Mouse (Mus musculus): Measurements from ENCODE around the gene Lrsam1. TPM values are rescaled to one million over a fixed set of nuclear protein-coding genes. Genes with fewer than 3 reads are reported as not detected.

Lrsam1 gene
- polyA plus RNA-seq, 1 experiment from 2014 or later, result 13.6 TPM

GRCm38 (mm10) chr2:32974216-32974615 lies 12.8 kb upstream of the Lrsam1 start:
- WGBS, result 84% methylated on average over 8 of the region's 8 CpGs
- ATAC-seq, result no peak

DNA sequence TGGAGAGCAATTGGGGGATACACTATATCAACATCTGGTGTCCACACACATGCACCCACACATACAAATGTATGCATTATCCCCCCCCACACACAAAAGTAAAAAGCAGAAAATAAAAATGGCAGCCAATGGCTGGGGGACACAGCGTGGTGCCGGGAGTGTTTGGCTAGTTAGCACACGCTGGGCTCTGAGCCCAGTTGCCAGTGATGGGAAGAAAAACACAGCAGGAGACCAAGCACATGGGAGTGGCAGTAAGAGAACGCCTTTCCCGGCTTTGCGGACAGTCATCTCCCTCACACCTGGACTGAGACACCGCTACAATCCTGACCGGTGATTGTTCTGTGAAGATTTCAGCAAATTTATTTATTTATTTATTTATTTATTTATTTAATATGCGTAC lies 9.8 kb upstream of the Lrsam1 start:
- Histone ChIP-seq H3K4me2 (ENCODE audit: low read length) (no peak overlapping the region), H3K4me1 (ENCODE audit: control insufficient read depth, insufficient read depth, low read length) (peaks cover 4% of the 10 kb centered on the region; the same call in 1 of the 2 replicates), H3K27ac (ENCODE audit: low read depth, low read length) (0 out of 2 replicates have a peak overlapping the region, but pooled peaks have one; percentile 9), H3K9ac (ENCODE audit: low read length) (no peak overlapping the region), H3K4me3 (ENCODE audit: low read depth, low read length) (no peak overlapping the region), H3K36me3 (ENCODE audit: control insufficient read depth, insufficient read depth, low read length) (peaks cover 29% of the 10 kb centered on the region), H3K9me3 (replicated peaks; ENCODE audit: control insufficient read depth, low read length) (no peaks in the 10 kb centered on the region), H3K27me3 (replicated peaks; ENCODE audit: control insufficient read depth, insufficient read depth, low read length) (no peaks in the 10 kb centered on the region)
- no peak for ATAC-seq
- WGBS, result 22% methylated on average over 9 of the region's 9 CpGs
- DNase-seq (ENCODE audit: low spot score), result peak; percentile 82

More at GRCm38 (mm10) chr2:32974216-32974615, 12.8 kb upstream of the Lrsam1 start:
- Histone ChIP-seq H3K27ac (ENCODE audit: low read depth, low read length) (no peak overlapping the region), H3K9me3 (replicated peaks; ENCODE audit: control insufficient read depth, low read length) (no peaks in the 10 kb centered on the region), H3K4me1 (ENCODE audit: control insufficient read depth, insufficient read depth, low read length) (no peaks in the 10 kb centered on the region), H3K9ac (ENCODE audit: low read length) (no peak overlapping the region), H3K4me3 (ENCODE audit: low read depth, low read length) (no peak overlapping the region), H3K36me3 (ENCODE audit: control insufficient read depth, insufficient read depth, low read length) (peaks cover 32% of the 10 kb centered on the region), H3K4me2 (ENCODE audit: low read length) (no peak overlapping the region), H3K27me3 (replicated peaks; ENCODE audit: control insufficient read depth, insufficient read depth, low read length) (no peaks in the 10 kb centered on the region)
- no peak for DNase-seq (ENCODE audit: low spot score)

DNA sequence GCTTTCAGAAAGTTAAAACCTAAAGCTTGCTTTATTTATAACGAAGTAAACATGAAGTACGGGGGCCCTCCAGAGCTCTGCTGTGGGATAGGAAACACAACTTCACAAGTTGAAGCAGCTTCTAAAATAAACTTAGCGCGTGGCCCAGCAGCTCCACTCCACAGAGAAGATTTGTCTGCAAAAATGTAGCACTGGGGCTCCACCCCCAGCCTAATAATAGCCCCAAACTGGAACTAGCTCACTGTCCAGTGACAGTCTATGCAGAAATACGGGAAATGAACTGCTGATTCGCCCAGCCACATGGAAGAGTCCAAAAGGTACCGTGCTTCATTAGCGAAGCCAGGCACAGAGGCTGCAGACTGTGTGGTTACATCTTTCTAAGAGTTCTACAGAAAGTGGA lies 7.9 kb upstream of the Lrsam1 start:
- no peak overlapping the region for H3K9ac ChIP-seq (ENCODE audit: low read length)
- H3K4me2 ChIP-seq (ENCODE audit: low read length), result no peak overlapping the region
- DNase-seq (ENCODE audit: low spot score) (no peak), ATAC-seq (no peak)
- no peak overlapping the region for H3K27ac ChIP-seq (ENCODE audit: low read depth, low read length)
- no peaks in the 10 kb centered on the region for H3K27me3 ChIP-seq (replicated peaks; ENCODE audit: control insufficient read depth, insufficient read depth, low read length)
- 88% methylated on average over 8 of the region's 8 CpGs for WGBS
- no peaks in the 10 kb centered on the region for H3K9me3 ChIP-seq (replicated peaks; ENCODE audit: control insufficient read depth, low read length)
- H3K36me3 ChIP-seq (ENCODE audit: control insufficient read depth, insufficient read depth, low read length), result peaks cover 27% of the 10 kb centered on the region
- no peak overlapping the region for H3K4me3 ChIP-seq (ENCODE audit: low read depth, low read length)
- H3K4me1 ChIP-seq (ENCODE audit: control insufficient read depth, insufficient read depth, low read length), result peaks cover 6% of the 10 kb centered on the region; the same call in 1 of the 2 replicates

- H3K27me3 ChIP-seq (replicated peaks; ENCODE audit: control insufficient read depth, insufficient read depth, low read length), result no peaks in the 10 kb centered on the region
- no peak overlapping the region for H3K27ac ChIP-seq (ENCODE audit: low read depth, low read length)
- WGBS, result 85% methylated on average over 9 of the region's 9 CpGs
- ATAC-seq, result no peak
- H3K9me3 ChIP-seq (replicated peaks; ENCODE audit: control insufficient read depth, low read length), result no peaks in the 10 kb centered on the region
- peak overlapping the region; percentile 86 for H3K4me2 ChIP-seq (ENCODE audit: low read length)
- H3K9ac ChIP-seq (ENCODE audit: low read length), result no peak overlapping the region
- peaks cover 28% of the 10 kb centered on the region for H3K36me3 ChIP-seq (ENCODE audit: control insufficient read depth, insufficient read depth, low read length)
- peaks cover 6% of the 10 kb centered on the region; the same call in 1 of the 2 replicates for H3K4me1 ChIP-seq (ENCODE audit: control insufficient read depth, insufficient read depth, low read length)
- no peak overlapping the region for H3K4me3 ChIP-seq (ENCODE audit: low read depth, low read length)
- no peak for DNase-seq (ENCODE audit: low spot score)
Measured at GRCm38 (mm10) chr2:32968024-32968614, 6.7 kb upstream of the Lrsam1 start.

- Histone ChIP-seq H3K36me3 (ENCODE audit: control insufficient read depth, insufficient read depth, low read length) (peaks cover 30% of the 10 kb centered on the region), H3K27me3 (replicated peaks; ENCODE audit: control insufficient read depth, insufficient read depth, low read length) (no peaks in the 10 kb centered on the region), H3K4me2 (ENCODE audit: low read length) (peak overlapping the region; percentile 86), H3K9ac (ENCODE audit: low read length) (peak overlapping the region; percentile 78), H3K4me3 (ENCODE audit: low read depth, low read length) (peak overlapping the region; percentile 63), H3K27ac (ENCODE audit: low read depth, low read length) (peak overlapping the region; percentile 90), H3K9me3 (replicated peaks; ENCODE audit: control insufficient read depth, low read length) (no peaks in the 10 kb centered on the region), H3K4me1 (ENCODE audit: control insufficient read depth, insufficient read depth, low read length) (peaks cover 14% of the 10 kb centered on the region; the same call in 1 of the 2 replicates)
- 1% methylated on average over 55 of the region's 55 CpGs for WGBS
- ATAC-seq (peak; percentile 90), DNase-seq (ENCODE audit: low spot score) (peak; percentile 92)
Measured at GRCm38 (mm10) chr2:32966689-32967631, 5.5 kb upstream of the Lrsam1 start.

GRCm38 (mm10) chr2:32966184-32966688 lies 4.8 kb upstream of the Lrsam1 start:
- Histone ChIP-seq H3K4me1 (ENCODE audit: control insufficient read depth, insufficient read depth, low read length) (peaks cover 14% of the 10 kb centered on the region; the same call in 1 of the 2 replicates), H3K9me3 (replicated peaks; ENCODE audit: control insufficient read depth, low read length) (no peaks in the 10 kb centered on the region), H3K9ac (ENCODE audit: low read length) (peak overlapping the region; percentile 78), H3K27ac (ENCODE audit: low read depth, low read length) (peak overlapping the region; percentile 90), H3K4me2 (ENCODE audit: low read length) (peak overlapping the region; percentile 86), H3K27me3 (replicated peaks; ENCODE audit: control insufficient read depth, insufficient read depth, low read length) (no peaks in the 10 kb centered on the region), H3K4me3 (ENCODE audit: low read depth, low read length) (peak overlapping the region; percentile 63), H3K36me3 (ENCODE audit: control insufficient read depth, insufficient read depth, low read length) (peaks cover 30% of the 10 kb centered on the region)
- ATAC-seq, result no peak
- no peak for DNase-seq (ENCODE audit: low spot score)
- 12% methylated on average over 13 of the region's 13 CpGs for WGBS

GRCm38 (mm10) chr2:32965511-32966183 lies 4.2 kb upstream of the Lrsam1 start:
- H3K4me1 ChIP-seq (ENCODE audit: control insufficient read depth, insufficient read depth, low read length), result peaks cover 18% of the 10 kb centered on the region
- no peak for ATAC-seq
- H3K27me3 ChIP-seq (replicated peaks; ENCODE audit: control insufficient read depth, insufficient read depth, low read length), result no peaks in the 10 kb centered on the region
- DNase-seq (ENCODE audit: low spot score), result no peak
- no peak overlapping the region for H3K4me3 ChIP-seq (ENCODE audit: low read depth, low read length)
- WGBS, result 11% methylated on average over 7 of the region's 7 CpGs
- H3K27ac ChIP-seq (ENCODE audit: low read depth, low read length), result no peak overlapping the region
- no peaks in the 10 kb centered on the region for H3K9me3 ChIP-seq (replicated peaks; ENCODE audit: control insufficient read depth, low read length)
- peaks cover 30% of the 10 kb centered on the region for H3K36me3 ChIP-seq (ENCODE audit: control insufficient read depth, insufficient read depth, low read length)
- peak overlapping the region; percentile 86; the same call in 1 of the 2 replicates for H3K4me2 ChIP-seq (ENCODE audit: low read length)
- H3K9ac ChIP-seq (ENCODE audit: low read length), result no peak overlapping the region

DNA sequence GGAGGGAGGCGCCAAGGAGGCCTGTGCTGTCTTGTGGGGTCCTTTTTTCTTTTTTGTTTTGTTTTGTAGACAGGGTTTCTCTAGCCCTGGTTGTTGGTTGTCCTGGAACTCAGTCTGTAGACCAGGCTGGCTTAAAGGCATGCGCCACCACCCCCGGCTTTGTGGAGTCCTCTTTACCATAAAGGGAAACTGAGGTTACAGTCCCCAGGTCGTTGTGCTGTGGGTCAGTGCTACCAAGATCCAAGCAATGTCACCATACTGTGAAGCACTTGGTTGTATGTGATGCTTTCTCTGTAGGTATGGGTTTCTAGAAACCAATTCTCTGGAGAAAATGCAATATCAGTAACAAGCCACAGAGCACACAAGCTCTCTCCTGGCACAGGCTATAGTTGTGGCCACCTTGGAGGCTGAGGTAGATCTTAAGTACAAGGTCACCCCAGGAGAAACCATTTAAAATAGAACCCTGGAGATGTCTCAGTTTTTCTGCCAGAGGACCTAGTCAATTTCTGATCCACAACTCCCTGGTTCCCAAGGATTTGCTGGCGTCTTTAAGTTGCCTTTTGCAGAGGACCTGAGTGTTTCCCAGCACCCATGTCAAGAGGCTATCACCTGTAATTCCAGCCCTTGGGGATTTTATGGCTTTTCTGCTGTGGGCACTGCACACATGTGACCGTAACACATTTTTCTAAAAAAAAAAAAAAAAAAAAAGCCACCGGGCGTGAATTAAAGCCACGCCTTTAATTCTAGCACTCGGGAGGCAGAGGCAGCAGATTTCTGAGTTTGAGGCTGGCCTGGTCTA lies 3.4 kb upstream of the Lrsam1 start:
- 25% methylated on average over 10 of the region's 10 CpGs for WGBS
- ATAC-seq (no peak), DNase-seq (ENCODE audit: low spot score) (no peak)
- Histone ChIP-seq H3K9me3 (replicated peaks; ENCODE audit: control insufficient read depth, low read length) (no peaks in the 10 kb centered on the region), H3K27ac (ENCODE audit: low read depth, low read length) (no peak overlapping the region), H3K27me3 (replicated peaks; ENCODE audit: control insufficient read depth, insufficient read depth, low read length) (no peaks in the 10 kb centered on the region), H3K4me3 (ENCODE audit: low read depth, low read length) (no peak overlapping the region), H3K36me3 (ENCODE audit: control insufficient read depth, insufficient read depth, low read length) (peaks cover 30% of the 10 kb centered on the region), H3K4me2 (ENCODE audit: low read length) (no peak overlapping the region), H3K4me1 (ENCODE audit: control insufficient read depth, insufficient read depth, low read length) (peaks cover 20% of the 10 kb centered on the region), H3K9ac (ENCODE audit: low read length) (no peak overlapping the region)
